Mouse (Mus musculus): ENCODE measurements around the gene Ctla4.

Gene Ctla4

DNA sequence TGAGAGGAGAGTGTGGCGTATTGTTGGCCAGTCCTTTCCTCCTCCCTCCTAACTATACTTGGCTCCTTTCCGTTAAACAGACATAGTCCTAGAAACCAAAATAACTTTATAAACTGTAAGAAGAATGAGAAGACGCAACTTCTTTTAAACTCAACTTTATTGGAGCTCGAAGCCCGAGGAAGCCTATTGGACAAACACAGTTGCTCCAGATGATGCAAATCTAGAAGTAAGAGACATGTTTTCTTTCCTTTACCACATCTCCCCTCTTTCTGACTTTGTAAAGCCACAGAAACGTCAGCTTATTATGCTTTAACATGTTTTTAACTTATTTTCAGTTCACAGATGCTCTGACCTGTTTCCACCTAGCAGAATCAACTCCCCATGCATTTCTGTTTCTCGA is at the start of gene Ctla4:
TSS of gene Ctla4 (plus strand) at position 20 of the 400 bp plus-strand sequence.
- no peak for DNase-seq

- DNase-seq = no peak
Measured at GRCm38 (mm10) chr1:60839161-60839560, 47.6 kb upstream of the Ctla4 start.

DNA sequence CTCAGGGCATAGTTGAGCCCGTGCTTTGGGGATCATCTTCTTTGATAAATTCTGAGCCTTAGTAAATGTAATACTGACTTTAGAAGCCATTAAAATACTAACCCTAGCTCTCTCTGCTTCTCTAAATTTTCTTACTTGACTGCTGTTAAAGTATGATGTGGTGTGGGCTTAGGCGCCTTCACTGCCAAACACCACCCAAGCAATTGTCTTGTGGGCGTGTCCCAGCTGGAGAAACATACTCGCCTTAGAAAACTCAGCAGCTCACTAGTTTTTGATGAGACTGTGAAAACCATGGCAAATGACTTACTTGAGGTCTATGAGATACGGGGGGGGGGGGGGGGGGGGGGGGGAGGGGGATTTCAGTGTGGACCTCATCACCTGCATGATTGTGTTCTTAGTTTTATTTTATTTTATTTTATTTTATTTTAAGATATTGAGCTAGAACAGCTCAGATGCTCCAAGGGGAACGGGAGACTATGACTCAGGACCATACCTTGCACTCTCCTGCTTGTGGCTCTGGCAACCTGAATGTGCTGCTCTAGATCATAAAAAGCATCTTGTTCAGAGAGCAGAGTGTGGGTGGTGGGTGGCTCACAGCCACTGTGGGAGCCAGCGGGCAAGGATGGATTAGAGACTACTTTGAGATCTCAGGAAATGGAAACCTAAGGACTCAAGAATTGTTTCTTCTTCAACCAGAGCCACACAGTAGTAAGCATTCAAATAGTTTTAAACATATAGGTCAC is 41.3 kb upstream of the Ctla4 start:
- DNase-seq = no peak

GRCm38 (mm10) chr1:60846616-60847275 is 40.1 kb upstream of the Ctla4 start:
- no peak for DNase-seq

GRCm38 (mm10) chr1:60849112-60849511 is 37.7 kb upstream of the Ctla4 start:
- DNase-seq = no peak

DNA sequence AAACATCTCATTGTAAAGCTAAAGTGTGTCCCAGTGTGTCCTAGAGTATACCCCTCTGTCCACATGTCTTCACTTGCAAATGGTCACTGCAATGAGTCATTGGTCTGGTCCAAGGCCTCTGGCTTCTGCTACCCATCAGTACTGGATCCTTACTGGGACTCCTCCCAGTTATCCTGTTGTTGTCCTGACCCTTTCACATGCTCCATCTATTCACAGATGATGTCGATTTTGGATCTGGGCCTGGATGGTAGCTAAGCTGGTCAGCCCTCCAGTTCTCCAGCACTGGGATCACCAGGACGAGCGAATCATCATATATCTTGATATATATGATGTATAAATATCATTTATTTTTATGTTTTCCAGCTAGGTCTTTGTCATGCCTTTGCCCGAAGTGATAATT is 37.0 kb upstream of the Ctla4 start:
- no peak for DNase-seq

DNA sequence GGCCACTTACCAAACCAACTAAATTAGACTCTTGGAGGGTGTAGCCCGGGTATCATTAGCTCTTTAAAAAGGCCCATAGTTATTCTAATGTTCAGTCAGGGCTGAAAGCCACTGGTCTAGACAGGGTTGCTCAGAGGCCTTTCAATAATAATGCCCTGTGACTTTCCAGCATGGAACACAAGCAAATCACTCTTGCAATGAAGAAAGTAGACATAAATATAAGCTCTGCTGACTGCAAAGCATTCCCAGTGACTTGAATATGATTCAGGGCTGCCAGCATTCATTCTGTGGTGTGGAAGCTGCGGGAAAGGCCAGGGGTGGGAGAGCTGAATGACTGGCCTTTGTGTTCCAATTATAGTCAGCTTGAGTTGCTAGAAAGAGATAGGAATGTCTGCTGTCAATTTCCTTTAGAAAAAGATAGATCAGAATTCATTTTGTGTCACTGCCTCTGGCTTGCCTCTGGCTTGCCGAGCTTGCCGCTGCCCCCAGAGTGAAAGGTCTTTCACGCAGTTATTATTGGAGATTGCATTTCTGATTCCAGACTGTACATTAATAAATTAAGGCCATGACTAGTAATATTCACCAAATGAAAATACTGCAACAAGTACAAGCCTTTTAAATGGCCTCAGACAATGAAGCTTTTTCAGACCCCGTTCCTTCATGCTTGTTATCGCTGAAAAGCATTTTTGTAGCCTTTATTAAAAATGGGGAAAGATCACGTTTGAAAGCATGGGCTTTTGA is 35.6 kb upstream of the Ctla4 start:
- no peak for DNase-seq

DNA sequence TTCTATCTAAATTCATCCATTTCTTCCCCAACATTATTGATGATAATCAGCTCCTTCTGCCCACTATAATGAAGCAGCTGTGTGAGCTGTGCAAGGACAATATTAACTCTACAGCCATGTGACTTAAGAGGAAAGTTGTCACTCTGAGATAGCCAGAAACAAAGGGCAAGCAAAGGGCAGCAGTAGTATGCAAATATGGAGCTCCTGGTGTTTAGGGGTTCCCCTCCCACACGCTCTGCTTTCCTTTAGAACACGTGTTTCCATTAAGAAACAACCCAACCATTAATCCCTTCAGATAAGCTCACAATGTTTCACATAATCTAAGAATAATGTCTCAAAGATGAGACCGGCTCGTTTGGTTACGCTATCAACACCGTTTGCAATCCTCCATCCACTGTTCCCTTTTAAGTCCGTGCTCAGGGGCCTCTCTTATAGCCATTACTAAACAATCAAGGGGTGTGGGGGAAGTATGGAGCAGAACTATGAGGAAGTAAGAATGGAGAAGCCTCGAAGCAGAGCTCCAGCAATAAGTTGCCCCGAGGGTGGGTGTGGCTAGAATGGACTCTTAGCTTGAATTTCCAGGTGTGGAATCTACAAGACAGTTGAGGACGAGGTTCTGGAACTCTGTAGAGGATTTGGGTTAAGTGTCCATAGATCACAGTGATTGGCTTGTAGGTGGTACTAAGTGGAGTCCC is 34.6 kb upstream of the Ctla4 start:
- no peak for DNase-seq

- no peak for DNase-seq
Measured at GRCm38 (mm10) chr1:60852770-60853147, 34.0 kb upstream of the Ctla4 start.

GRCm38 (mm10) chr1:60853330-60853956 is 33.4 kb upstream of the Ctla4 start:
- DNase-seq = no peak

- DNase-seq = no peak
Measured at GRCm38 (mm10) chr1:60853991-60854390, 32.8 kb upstream of the Ctla4 start.

DNA sequence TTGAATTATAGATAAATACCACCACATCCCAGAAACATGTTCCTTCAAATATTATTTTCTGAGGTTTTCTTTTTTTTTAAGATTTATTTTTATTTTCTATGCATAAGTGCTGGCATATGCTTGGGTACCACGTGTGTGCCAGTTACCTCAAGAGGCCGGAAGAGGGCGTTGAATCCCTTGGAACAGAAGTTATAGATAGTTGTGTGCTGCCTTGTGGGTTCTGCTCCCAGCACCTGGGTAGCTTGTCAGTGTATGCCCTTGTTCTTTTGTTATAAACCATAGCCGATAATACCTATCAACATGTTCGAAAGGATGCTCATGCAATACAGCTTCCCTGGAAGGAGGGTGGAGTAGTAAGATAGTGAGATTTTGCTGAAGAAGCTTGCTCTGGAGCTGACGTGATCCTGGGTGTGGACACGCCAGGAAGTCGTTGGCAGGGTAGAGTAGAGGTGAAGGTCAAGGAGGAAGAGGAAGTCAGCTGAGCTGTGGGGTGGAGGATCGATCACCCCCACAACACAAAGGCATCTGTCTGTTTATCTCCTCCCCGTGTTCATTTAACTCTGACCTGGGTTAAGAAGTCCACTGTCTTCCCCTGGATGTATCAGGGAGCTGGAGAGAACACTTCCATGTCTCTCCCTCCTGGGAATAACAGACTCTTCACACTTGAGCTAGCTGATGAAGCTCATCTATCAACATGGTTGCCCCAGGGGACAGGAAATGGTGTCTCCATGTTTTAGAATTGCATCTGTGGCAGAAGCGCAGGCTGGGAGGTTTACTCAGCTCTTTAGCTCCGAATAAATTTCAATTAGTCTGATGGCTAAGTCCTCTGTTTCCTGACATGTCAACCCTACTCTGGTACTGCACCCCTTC is 29.2 kb upstream of the Ctla4 start:
- DNase-seq = no peak

DNA sequence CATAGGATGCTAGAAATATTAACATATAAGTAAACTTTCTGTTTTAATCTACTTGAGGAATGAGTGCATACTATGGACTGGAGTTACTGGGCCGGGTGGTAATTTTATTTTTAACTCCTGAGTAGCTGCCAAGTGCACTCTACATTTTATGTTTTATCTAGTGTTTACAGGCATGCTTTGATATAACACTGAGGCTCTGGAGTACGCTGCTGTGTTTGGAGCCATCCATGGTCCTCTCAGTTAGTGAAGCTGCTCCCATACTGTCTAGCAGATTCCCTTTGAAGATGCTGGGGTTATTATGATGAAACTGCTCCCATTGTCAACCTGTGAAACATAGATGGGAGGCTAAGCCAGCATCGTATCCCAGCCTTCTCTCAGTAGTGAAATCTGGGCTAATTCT is 27.6 kb upstream of the Ctla4 start:
- DNase-seq = no peak

DNA sequence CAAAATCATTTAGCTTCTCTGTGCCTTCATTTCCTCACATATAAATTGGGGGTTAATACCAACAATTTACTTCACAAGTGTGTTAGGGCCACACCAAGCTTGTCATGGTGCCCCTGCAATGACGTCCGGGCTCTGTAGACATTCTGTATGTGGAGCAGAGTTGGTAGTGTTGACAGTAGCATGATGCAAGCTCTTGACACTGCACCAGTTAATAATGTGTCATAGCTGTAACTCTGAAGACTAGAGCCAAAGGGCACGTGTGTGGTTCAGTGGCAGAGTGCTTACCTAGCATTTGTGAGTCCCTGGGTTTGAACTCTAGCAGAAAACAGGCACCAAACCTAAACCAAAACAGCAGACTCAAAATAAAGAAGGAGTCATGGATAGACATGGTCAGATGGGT is 27.0 kb upstream of the Ctla4 start:
- DNase-seq = no peak

DNA sequence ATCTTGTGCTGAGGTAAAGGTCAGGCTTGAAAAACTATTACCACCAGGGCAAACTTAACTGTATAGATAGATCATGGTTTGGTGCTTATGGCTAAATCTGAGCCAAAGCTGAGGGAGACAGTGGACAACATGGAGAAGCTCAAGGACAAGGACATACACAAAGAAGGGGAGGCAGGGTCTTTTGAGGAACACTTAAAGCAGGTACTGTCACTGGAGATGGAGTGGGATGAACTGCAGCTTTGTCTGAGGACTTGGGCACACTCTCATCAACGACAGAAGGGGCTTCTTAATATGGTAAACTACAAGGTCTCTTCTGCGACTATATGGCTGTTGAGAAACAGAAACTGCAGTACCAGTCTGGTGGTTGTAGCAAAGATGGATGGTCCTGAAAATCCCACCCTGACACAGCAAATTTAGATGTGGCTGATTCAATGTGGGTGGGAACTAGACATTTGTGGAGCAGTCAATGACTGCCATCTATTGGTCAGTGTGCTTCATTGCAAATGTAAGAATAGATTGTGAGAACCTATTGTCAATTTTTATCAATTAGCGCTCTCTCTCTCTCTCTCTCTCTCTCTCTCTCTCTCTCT is 26.3 kb upstream of the Ctla4 start:
- DNase-seq = peak; percentile 18

- DNase-seq = no peak
Measured at GRCm38 (mm10) chr1:60860955-60861354, 25.8 kb upstream of the Ctla4 start.

DNA sequence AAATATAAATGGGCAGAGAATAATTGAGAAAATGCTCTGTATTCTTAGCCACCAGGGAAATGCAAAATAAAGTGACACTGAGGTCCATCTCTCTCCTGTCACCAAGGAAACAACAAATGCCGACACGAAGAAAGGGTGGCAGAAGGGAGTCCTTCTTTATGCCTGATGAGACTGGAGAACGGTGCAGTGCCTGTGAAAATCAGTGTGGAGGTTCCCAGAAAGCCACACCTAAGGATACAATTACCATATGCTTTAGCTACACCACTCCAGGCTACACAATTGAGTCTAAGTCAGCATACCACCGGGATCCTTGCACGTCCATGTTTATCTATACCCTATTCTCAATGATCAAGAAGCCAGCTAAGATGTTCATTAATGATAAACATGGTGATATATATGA is 25.4 kb upstream of the Ctla4 start:
- DNase-seq = no peak

DNA sequence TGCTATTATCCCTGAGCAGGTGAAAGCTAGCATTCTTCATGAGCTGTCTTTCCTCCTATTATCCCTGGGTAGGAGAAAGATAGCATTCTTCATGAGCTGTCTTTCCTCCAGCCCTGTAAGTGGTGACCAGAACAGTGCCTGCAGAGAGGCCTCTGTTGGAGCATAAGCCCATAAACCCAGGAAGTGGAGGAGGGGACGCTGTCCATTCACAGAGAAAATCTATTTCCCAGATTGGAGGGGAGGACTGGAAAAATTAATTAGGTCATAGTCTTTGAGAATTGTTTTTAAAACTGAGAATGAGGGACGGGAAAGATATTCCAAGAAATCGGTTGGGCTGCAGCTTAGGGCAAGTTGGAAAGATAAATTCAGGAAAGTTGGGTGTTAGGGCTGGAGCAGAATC is 24.3 kb upstream of the Ctla4 start:
- DNase-seq = no peak

- no peak for DNase-seq
Measured at GRCm38 (mm10) chr1:60862951-60863461, 23.8 kb upstream of the Ctla4 start.

DNA sequence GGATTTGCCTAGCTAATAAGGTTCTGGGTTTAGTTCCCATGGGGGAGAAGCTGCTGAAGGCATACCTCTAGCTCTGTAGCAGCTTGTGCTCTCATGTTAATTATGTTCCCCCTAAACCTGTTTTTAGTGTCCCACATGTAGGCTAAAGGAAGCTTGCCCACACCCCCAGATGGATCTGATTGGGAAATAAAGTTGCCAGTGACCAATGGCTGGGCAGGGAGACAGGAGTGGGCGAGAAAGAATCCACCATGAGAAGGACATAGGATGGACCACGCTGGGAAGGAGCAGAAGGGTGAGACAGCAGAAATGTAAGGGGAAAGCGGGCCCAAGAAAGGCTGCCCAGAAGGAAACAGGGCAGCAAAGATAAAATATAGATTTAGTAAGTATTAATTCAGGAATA is 23.1 kb upstream of the Ctla4 start:
- no peak for DNase-seq

- DNase-seq = no peak
Measured at GRCm38 (mm10) chr1:60865167-60865566, 21.6 kb upstream of the Ctla4 start.
